Mouse (Mus musculus): ENCODE results near the gene Tcp11l2.

Tcp11l2 gene

GRCm38 (mm10) chr10:84558511-84558910 lies 17.9 kb upstream of the Tcp11l2 start:
- DNase-seq, result no peak

GRCm38 (mm10) chr10:84559986-84560385 lies 16.4 kb upstream of the Tcp11l2 start:
- DNase-seq, result no peak

DNA sequence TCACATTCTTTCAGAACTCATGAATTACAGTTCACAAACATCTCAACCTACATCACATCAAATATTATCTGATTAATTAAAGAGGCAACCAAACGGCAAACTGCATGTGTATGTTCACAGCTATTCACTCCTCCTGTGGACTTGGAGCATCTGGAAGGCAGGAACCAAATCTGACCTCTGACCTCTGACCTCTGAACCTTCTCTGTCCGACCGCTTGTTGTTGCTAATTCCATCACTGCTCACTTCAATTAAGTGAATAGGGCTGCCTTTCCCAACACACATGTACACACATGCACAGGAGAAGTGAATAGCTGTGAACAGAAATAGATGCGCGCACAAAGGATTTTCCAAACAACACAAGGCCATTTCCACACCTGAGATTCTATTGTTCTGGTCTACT lies 14.3 kb upstream of the Tcp11l2 start:
- no peak for DNase-seq

DNA sequence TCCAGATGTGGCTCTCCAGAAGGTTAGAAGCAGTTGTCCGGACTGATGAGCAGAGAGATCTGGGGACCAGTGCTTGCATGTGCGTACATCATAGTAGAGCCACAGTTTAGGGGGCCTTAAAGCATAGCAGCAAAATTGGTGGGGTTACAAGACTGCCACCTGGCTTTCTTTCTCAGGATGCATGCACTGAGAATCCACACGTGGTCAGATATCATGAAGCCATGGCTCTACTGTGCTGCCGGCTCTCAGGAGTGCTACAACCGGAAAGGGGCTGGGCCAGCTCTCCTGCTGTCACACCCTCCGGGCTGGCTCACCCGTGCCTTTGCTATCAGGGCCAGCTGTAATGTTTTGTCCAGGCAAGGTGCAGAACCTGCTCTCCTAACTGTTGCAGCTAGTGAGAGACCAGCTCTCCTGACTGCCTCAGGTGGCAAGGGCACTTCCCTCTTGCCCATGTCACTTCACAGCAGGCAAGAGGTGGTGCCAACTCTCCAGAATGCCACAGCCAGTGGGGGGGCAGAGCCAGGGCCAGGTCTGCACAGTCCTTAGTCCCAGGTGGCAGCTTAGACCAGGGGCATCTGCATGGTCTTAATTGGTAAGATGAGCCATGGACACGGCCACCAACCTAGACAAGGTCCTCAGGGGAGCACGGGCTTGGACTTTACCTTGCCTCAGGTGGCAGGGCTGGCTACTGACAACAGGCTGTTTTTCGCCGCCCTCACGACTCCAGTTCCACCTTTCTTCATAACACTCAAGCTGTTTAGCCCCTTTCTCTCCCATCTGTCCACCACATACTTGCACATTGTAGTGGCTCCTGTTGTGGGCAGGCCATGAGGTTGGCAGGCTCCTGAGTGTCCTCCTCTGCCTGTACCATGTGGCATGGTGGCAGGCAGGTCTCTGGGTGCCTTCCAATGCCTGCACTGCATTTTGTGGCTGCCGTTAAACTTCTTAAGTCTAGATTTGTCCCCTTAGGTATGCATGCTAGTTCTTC lies 13.6 kb upstream of the Tcp11l2 start:
- peak; percentile 49 for DNase-seq

DNA sequence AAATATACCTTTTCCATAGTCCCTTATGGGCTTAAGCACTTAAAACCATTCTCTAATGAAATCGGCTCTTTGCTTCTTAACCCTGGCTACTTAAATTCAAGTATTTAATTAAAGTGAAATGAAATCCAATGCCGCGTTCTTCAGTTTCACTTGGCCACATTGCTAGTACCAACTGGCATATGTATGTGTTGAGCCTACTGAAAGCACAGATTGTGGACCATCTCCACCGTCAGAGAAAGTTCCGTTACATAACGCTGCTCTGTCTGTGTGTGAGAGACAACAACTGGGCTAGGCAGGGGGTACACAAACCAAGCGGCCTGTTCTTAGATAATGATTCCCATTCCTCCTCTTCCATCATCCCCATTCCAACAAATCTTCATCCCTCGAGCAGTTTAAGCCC lies 12.0 kb upstream of the Tcp11l2 start:
- no peak for DNase-seq

DNA sequence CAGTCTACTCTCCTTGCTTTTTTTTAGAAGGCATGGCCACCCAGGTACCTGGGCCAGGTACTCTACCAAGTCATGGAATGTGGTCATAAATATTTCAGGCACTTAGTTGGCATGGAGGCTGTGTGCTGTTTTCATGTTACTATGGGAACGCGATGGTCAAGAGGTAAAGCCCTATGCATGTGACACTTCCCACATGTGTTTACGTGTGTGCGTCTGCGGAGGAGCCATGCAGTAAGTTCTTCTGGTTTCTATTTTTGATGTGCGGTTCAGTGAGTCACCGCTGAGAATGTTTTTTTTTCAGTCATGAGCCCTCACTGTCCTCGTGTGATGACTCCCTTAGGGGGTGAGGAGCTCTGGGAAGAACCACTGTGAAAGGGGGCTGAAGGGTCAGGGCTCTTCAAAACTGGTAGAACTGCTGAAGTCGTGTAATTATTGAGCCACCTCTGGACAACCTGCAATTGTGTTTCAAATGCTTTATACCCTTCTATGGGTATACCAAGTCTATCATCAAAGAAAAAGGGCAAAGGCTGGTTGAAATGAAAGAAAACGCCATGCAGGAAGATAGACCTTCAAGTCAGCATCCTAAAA lies 5.3 kb upstream of the Tcp11l2 start:
- no peak for DNase-seq

DNA sequence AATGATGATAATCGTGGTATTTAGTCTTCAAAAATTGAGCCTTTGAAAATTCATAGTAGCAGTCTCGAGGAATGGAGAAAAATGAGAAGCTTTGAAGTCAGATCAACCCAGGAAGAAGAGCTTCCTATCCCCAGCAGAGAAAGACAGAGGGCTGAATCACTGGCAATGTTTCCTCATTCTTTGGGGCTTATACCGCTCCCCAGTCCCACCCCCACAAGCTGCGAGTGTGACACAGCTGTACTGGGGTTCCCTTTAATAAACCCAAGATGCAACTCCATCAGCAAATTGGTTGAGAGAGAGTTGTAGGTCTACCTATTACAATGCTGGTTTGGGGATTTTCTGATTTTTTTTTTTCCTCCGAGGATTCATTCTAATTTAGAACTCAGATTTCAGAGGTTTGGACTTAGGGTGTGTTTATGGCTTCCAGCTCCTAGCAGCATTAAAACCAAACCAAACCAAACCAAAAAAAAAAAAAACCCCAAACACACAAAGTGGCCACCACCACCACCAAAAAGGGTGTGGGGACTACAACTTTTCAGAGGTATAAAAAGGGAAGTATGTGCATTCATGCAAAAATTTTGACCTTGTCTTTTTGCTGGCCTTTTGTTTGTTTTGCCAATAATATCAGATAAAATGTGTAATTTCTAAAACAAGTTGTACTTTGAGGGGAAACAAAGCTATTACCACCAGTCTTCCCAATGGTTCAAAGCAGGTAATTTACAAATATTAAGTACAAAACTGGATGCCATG lies 2.6 kb upstream of the Tcp11l2 start:
- no peak for DNase-seq

DNA sequence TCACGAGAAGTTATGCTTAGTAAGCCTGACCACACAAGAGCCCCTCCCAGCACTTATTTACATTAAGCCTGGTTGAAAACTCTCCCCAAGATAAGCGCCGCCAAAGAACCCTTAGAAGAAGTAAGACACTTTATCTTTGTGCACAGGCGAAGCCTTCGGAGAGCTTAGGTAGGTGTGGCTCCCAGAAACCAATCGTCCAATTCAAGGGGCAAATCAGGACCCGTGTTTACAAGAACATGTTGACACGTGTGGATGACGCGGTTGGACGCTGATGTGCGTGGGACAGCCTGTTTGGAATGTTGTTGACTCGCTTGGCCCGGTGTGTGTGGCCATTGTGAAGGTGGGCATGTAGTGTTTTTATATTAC lies 414 bp upstream of the Tcp11l2 start:
- DNase-seq, result no peak

DNA sequence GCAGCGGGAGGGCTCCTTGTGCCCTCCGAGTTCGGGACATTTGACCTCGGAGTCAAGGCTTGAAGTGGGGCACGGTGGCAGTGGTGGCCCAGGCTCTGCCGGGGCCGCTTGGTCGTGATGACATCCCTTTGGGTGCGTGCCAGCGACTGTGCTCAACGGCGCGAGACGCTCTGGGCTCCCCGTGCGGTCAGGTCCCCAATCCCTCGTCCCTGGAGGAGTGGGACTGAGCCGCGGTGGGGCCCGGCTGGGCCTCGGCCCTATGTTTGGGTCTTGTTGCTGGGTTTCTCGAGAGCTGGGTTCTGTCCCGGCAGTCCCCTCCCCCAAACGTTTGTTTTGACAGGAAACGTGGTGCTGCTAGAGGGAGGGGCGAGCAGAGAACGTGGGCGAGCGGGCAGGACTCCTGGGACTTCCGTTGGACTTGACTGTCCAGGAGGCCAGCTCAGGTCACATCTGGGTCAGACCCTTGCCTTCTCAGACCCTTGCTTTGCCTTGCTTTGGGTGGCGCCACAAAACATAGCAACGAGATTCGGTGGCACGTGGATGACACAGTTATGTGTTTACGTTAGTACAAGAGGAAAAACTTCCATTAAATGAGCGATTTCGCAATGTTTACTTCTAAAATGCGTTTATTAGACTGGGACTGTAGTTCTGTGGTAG lies 773 bp downstream of the Tcp11l2 start:
- DNase-seq, result peak; percentile 78

- no peak for DNase-seq
Measured at GRCm38 (mm10) chr10:84578738-84579137, 2.3 kb downstream of the Tcp11l2 start.

DNA sequence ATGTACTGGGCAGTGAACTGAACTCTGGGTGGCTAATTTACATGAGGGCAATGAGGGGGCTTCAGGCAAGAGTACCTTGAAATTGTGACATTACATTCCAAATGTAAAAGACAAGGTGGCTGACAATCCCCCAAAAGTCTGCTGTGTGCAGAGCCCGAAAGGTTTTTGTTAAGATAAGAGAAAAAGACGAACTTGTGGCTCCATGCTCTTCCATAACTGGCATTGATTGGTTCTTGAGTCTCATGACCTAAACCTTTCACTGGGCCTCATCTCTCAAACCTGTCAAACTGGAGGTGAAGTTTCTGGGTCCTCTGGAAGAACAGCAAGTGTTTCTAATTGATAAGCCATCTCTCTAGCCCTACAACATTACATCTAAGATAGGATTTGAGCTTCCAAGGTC lies 3.1 kb downstream of the Tcp11l2 start:
- no peak for DNase-seq

DNA sequence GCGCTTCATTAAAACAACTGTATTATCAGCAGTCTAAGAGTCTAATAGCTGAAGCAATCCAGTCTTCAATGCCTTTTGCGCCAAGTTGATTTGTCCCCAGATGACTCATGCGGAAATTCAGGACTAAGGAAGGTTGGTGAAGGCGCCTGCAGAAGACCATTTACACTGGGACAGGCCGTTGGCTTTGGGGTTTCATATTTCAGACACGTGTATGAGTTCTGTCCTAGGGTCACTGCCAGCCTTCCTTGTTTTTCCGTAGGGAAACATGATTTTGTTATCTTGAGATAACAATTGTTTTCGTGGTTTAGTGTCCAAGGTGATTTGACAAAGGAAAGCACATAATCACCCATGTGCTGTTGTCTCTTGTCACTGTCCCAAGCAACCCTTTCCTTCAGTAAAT lies 4.8 kb downstream of the Tcp11l2 start:
- no peak for DNase-seq

DNA sequence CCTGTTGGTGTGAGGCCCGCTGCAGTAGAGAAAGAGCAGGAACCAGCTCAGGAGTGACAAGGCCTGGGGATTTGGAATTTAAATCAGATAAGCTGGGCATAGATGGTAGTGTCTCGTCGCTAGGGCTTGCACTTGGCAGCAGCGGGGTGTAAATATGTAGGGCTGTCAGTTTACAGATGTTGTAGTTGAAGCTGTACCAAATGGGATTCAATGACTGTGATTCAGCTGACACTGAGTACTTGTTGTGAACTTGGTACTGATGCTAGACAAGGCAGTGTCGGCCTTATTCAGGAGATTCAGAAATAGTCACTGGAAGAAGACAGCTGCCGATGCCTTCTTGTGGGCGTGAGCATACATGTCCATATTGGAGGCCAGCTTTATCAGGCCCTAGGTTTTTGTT lies 5.8 kb downstream of the Tcp11l2 start:
- DNase-seq, result no peak

DNA sequence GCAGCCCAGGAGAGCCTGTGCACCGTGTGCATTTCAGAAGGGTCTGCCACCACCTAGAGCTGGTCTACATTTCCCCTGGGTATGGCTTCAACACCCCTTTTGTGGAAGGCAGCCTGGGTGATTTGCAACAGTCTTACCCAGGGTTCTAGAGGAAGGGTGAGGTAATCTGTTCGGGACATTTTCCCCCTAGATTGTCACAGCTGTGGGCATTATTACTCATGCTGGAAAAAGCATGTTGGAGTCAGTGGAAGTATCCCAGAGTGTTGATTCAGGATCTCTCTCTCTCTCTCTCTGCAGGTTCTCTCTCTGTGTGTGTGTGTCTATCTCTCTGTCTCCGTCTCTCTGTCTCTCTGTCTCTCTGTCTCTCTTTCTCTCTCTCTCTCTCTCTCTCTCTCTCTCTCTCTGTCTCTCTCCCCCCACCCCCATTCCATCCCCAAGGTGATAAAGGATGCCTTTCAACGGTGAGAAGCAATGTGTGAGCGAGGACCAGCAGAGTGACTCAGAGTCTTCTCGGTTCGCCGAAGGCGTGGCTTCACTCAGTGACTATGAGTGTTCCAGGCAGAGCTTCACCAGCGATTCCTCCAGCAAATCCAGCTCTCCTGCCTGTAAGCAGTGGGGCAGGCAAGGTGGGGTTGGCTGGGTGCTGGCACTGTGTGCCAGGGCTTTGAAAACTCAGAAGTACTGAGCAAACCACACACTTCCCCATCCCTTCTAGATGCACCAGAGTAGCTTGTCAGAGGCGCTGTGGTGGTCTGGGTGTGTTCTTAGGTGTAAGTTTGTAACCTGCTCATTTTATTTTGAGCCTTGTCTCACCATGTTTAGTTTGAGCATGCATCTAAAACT lies 8.2 kb downstream of the Tcp11l2 start:
- peak; percentile 25 for DNase-seq

DNA sequence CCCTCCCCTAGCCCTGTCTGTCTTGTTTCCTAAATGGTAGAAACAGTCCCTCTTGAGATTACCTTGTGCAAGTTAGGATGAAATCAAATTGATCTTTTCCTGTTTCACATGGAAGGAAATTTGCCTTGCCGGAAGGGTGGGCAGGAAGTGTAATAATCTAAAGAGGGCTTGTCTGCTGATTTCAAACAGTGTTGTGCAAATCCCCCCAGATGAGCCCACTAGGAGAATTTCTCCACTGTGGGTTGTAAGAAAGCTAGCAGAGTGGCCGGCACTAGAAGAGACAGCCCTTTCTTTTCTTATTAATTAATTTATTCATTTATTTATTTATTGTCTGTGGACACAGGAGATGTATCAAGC lies 8.8 kb downstream of the Tcp11l2 start:
- no peak for DNase-seq

DNA sequence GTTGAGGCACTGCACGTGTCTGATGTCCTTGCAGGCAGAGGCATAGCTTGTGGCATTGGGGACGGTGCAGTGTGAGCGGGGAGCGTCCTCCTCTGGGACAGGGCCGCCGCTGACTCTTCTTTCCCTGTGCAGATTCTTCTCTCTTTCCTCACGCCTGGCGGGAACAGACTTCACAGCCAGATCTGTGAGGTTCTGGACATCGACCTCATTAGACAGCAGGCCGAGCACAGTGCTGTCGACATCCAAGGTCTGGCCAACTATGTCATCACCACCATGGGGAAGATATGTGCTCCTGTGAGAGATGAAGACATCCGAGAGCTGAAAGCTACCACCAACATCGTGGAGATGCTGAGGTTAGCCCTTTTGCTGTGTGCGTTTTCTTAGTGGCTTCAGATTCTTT lies 14.5 kb downstream of the Tcp11l2 start:
- DNase-seq, result no peak

- no peak for DNase-seq
Measured at GRCm38 (mm10) chr10:84591640-84592148, 15.3 kb downstream of the Tcp11l2 start.

DNA sequence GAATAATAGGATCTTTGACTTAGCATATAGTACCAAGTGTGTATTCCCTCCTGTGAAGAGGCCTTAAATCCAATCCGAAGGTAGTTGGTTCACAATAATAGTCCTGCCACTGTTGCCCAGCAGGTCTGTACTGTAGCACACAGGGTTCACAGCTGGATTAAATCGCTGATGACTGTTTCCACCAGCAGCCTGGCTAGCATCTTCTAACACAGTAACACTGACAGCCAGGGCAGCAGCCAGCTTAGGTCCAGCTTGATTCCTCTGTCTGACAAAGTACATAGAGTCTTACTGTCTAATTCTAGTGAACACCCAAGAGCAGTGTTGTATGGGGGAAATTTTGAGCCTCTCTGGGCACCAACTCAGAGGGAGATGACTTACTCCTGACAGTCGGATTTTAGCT lies 16.3 kb downstream of the Tcp11l2 start:
- DNase-seq, result no peak

GRCm38 (mm10) chr10:84597127-84597785 lies 20.8 kb downstream of the Tcp11l2 start:
- no peak for DNase-seq

DNA sequence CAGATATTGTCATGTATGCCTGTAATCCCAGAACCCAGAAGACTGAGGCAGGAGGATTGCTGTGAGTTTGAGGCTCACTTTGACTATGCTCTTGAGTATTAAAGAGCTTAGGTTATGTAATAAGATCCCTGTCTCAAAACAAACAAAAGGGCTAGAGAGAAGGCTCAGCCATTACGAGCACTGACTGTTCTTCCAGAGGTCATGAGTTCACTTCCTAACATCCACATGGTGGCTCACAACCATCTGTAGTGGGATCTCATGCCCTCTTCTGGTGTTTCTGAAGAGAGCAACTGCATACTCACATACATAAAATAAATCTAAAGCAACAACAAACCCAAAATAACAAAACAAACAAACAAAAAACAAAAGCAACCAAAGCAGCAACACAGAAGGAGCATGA lies 21.7 kb downstream of the Tcp11l2 start:
- no peak for DNase-seq

- DNase-seq, result no peak
Measured at GRCm38 (mm10) chr10:84600136-84600535, 23.7 kb downstream of the Tcp11l2 start.

- no peak for DNase-seq
Measured at GRCm38 (mm10) chr10:84604335-84604734, 27.9 kb downstream of the Tcp11l2 start.

Measured in thymus, postnatal 25 days (tissue).